Mouse (Mus musculus) bone marrow, adult 2 months (tissue): Measurements from ENCODE around the gene Frem3.

Experiments used
- CTCF ChIP-seq: fragments of 200-500 bp; IDR thresholded peaks from 2 replicates; pipeline ENCODE4 v1.5.1; 2011; ENCODE audit warnings: low read length, control low read depth; ENCODE audit not compliant: control insufficient read depth, insufficient read depth
- POLR2A ChIP-seq: fragments of 200-500 bp; IDR thresholded peaks from 2 replicates; pipeline ENCODE4 v1.6.1; 2011; ENCODE audit warnings: low read depth, mild to moderate bottlenecking, control low read depth, low read length, borderline replicate concordance; ENCODE audit not compliant: control insufficient read depth

DNA sequence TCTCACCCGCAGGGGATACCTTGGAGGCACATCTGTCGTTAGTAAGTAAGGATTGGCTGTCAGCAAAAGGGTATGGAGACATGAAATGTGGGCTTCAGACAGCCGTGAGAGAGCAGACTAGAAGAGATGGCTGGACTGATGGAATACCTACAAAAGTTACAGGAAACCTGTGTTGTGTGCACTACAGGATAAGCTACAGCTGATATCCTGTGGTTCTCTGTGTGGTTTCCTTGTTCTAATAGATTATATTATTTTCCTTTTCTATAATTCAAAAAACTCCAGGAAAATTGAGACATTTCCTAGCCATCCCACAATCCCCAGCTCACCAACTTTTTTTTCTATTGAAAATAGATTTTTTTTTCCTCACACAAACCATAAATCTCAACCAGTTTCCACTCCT is 52.6 kb downstream of the Frem3 start:
- TF ChIP-seq CTCF: no peak
- TF ChIP-seq POLR2A: no peak
